Mouse (Mus musculus) embryonic facial prominence, embryonic 11.5 days (tissue): ENCODE measurements around the gene Gm17662. TPM values are rescaled to one million over a fixed set of nuclear protein-coding genes. Genes with fewer than 3 reads are reported as not detected.

Source experiments
- ATAC-seq: fragments of 200-750 bp; cut with Nextera tagmentation; replicated peaks from 2 replicates; pipeline ENCODE4 v1.8.0; 2017; ENCODE audit warnings: low read depth; ENCODE audit not compliant: insufficient number of reproducible peaks, low FRiP score, low TSS enrichment
- DNase-seq: peaks from one replicate; pipeline ENCODE4 v3.0.0-alpha.2; 2015; ENCODE audit warnings: low spot score
- H3K27ac ChIP-seq: fragments of 300-500 bp; sonication (generic); replicated peaks from 2 replicates; pipeline ENCODE4 v1.5.1; 2014; ENCODE audit warnings: mild to moderate bottlenecking, low read depth, low read length, control low read depth
- H3K27me3 ChIP-seq: fragments of 300-500 bp; sonication (generic); 2 replicates; pipeline ENCODE4 v1.6.1; 2014; ENCODE audit warnings: mild to moderate bottlenecking, low read length, moderate library complexity, mixed read lengths; ENCODE audit not compliant: control insufficient read depth, insufficient read depth
- H3K36me3 ChIP-seq: fragments of 300-500 bp; sonication (generic); replicated peaks from 2 replicates; pipeline ENCODE4 v1.6.1; 2014; ENCODE audit warnings: low read depth, mild to moderate bottlenecking, low read length, moderate library complexity, mixed read lengths; ENCODE audit not compliant: control insufficient read depth, insufficient read depth
- H3K4me1 ChIP-seq: fragments of 300-500 bp; sonication (generic); 2 replicates; pipeline ENCODE4 v1.6.1; 2014; ENCODE audit warnings: low read length, mixed read lengths; ENCODE audit not compliant: control insufficient read depth, insufficient read depth
- H3K4me2 ChIP-seq: fragments of 300-500 bp; sonication (generic); 2 replicates; pipeline ENCODE4 v1.6.1; 2014; ENCODE audit warnings: low read depth, mild to moderate bottlenecking, control low read depth, low read length, moderate library complexity
- H3K4me3 ChIP-seq: fragments of 300-500 bp; sonication (generic); 2 replicates; pipeline ENCODE4 v1.5.1; 2014; ENCODE audit warnings: low read depth, low read length, control low read depth
- H3K9ac ChIP-seq: fragments of 300-500 bp; sonication (generic); replicated peaks from 2 replicates; pipeline ENCODE4 v1.6.1; 2014; ENCODE audit warnings: mild to moderate bottlenecking, control low read depth, low read length
- H3K9me3 ChIP-seq: fragments of 300-500 bp; sonication (generic); replicated peaks from 2 replicates; pipeline ENCODE4 v1.6.1; 2016; ENCODE audit warnings: mild to moderate bottlenecking, low read length, inconsistent platforms, mixed read lengths; ENCODE audit not compliant: control insufficient read depth
- WGBS: fragments of 180-500 bp; shearing (Covaris S2); extraction: QIAGEN DNeasy Blood & Tissue Kit; methylation state at CpG from one replicate; pipeline ENCODE4 v1.1.7; 2014; 5-methylcytosine and 5-hydroxymethylcytosine counted together
- polyA plus RNA-seq: library from polyadenylated mRNA; unstranded; fragments of >200 nt; fragmentation: Nextera tagmentation; extraction: Ambion mirVana; gene quantifications from 2 replicates; pipeline ENCODE4 v1.2.1, GENCODE M21; 2014

Gene Gm17662
- polyA plus RNA-seq, result not detected in 2 replicates

GRCm38 (mm10) chr4:104857029-104857428 is at the start of gene Gm17662:
Gm17662 (plus strand) TSS chr4:104857329.
- no peak for ATAC-seq

DNA sequence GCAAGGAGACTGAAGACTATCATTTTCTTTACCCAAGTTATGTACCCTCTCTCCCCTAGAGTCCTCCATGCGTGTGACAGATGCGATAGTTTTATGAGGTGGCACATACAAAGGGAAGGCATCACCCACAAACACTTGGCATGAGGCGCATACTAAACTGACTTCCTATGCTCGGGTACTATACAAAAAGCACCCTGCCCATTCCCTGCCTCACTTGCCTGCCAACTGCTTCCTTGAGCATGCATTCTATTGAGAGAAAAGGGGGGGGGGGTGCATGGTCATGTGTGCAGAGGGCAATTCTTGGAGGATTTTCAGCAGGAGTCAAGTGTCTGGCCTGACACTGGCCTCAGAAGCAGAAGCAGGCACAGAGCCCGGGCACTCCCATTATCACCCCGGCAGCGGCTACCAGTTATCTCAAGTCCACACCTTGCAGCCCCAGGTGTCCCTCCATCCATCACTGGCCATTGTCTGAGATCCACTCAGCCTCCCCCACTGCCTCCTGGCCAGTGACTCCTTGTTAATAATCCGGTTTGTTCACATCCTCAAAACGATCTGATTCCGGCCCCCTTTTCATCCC is 46.3 kb upstream of the Gm17662 start:
- H3K4me2 ChIP-seq, result no peak overlapping the region
- DNase-seq (no peak), ATAC-seq (no peak)
- H3K9me3 ChIP-seq, result no peaks in the 10 kb centered on the region
- WGBS, result 87% methylated on average over 10 of the region's 10 CpGs
- no peaks in the 10 kb centered on the region for H3K36me3 ChIP-seq
- H3K27me3 ChIP-seq, result no peaks in the 10 kb centered on the region
- H3K9ac ChIP-seq, result no peak overlapping the region
- no peaks in the 10 kb centered on the region for H3K4me1 ChIP-seq
- H3K4me3 ChIP-seq, result no peak overlapping the region
- H3K27ac ChIP-seq, result no peak overlapping the region

More at GRCm38 (mm10) chr4:104857029-104857428, at the start of gene Gm17662:
- 81% methylated on average over 1 of the region's 1 CpGs for WGBS
- Histone ChIP-seq H3K36me3 (no peaks in the 10 kb centered on the region), H3K9me3 (no peaks in the 10 kb centered on the region), H3K27me3 (no peaks in the 10 kb centered on the region), H3K27ac (no peak within 1 kb of the TSS), H3K4me1 (no peaks in the 10 kb centered on the region), H3K4me2 (no peak within 1 kb of the TSS), H3K9ac (no peak within 1 kb of the TSS), H3K4me3 (no peak within 1 kb of the TSS)
- no peak for DNase-seq

DNA sequence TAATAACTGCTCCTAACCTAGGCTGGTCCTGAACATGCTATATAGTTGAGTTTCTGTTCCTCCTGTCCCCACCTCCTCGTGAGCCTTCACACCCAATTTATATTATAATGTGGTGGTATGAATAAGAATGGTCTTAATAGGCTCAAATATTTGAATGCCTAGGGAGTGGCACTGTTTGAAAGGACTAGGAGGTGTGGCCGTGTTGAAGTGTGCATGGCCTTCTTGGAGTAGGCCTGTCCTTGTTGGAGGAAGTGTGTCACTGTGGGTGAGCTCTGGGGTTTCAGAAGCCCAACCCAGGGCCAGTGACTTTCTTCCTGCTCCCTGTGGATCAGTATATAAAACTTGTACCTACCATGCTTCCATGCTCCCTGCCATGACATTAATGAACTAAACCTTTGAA is 43.5 kb upstream of the Gm17662 start:
- no peak overlapping the region for H3K4me2 ChIP-seq
- ATAC-seq, result no peak
- H3K9me3 ChIP-seq, result no peaks in the 10 kb centered on the region
- H3K9ac ChIP-seq, result no peak overlapping the region
- no peaks in the 10 kb centered on the region for H3K27me3 ChIP-seq
- no peaks in the 10 kb centered on the region for H3K36me3 ChIP-seq
- no peaks in the 10 kb centered on the region for H3K4me1 ChIP-seq
- no peak overlapping the region for H3K27ac ChIP-seq
- no peak overlapping the region for H3K4me3 ChIP-seq
- no peak for DNase-seq
- 81% methylated on average over 2 of the region's 2 CpGs for WGBS

- H3K9me3 ChIP-seq, result no peaks in the 10 kb centered on the region
- H3K9ac ChIP-seq, result no peak overlapping the region
- no peak for DNase-seq
- H3K27me3 ChIP-seq, result no peaks in the 10 kb centered on the region
- no peak for ATAC-seq
- H3K4me1 ChIP-seq, result no peaks in the 10 kb centered on the region
- no peaks in the 10 kb centered on the region for H3K36me3 ChIP-seq
- 90% methylated on average over 4 of the region's 4 CpGs for WGBS
- H3K4me2 ChIP-seq, result no peak overlapping the region
- no peak overlapping the region for H3K4me3 ChIP-seq
- no peak overlapping the region for H3K27ac ChIP-seq
Measured at GRCm38 (mm10) chr4:104816519-104817232, 40.5 kb upstream of the Gm17662 start.

GRCm38 (mm10) chr4:104817509-104817908 is 39.6 kb upstream of the Gm17662 start:
- H3K4me2 ChIP-seq, result no peak overlapping the region
- no peak overlapping the region for H3K4me3 ChIP-seq
- 60% methylated on average over 2 of the region's 2 CpGs for WGBS
- DNase-seq (no peak), ATAC-seq (no peak)
- H3K4me1 ChIP-seq, result no peaks in the 10 kb centered on the region
- H3K27me3 ChIP-seq, result no peaks in the 10 kb centered on the region
- no peaks in the 10 kb centered on the region for H3K36me3 ChIP-seq
- H3K9me3 ChIP-seq, result no peaks in the 10 kb centered on the region
- H3K9ac ChIP-seq, result no peak overlapping the region
- H3K27ac ChIP-seq, result no peak overlapping the region

GRCm38 (mm10) chr4:104818986-104819385 is 38.1 kb upstream of the Gm17662 start:
- Histone ChIP-seq H3K27ac (no peak overlapping the region), H3K9me3 (no peaks in the 10 kb centered on the region), H3K36me3 (no peaks in the 10 kb centered on the region), H3K9ac (no peak overlapping the region), H3K4me3 (no peak overlapping the region), H3K4me1 (no peaks in the 10 kb centered on the region), H3K27me3 (no peaks in the 10 kb centered on the region), H3K4me2 (no peak overlapping the region)
- ATAC-seq (no peak), DNase-seq (no peak)
- WGBS, result 37% methylated on average over 4 of the region's 4 CpGs

DNA sequence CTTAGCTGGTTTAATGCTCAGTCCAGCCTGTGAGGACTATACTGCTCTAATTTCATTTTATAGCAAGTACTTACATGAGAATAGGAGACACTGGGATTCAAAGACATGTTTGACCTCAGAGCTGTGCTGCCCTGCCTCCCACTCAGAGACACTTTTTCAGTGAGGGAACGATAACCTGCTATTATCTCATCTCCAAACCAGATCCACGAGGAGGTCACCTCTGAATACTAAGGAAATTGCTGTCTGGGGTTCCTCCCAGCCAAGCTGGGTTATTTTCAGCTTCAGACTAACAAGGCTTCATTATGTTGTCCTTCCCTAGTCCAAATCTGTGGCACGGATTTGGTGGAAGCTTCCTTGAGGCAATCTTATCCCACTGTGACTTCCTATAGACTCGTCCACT is 37.2 kb upstream of the Gm17662 start:
- Histone ChIP-seq H3K4me3 (no peak overlapping the region), H3K27me3 (no peaks in the 10 kb centered on the region), H3K4me1 (no peaks in the 10 kb centered on the region), H3K9ac (no peak overlapping the region), H3K27ac (no peak overlapping the region), H3K36me3 (no peaks in the 10 kb centered on the region), H3K9me3 (no peaks in the 10 kb centered on the region), H3K4me2 (no peak overlapping the region)
- DNase-seq (no peak), ATAC-seq (no peak)
- 38% methylated on average over 4 of the region's 4 CpGs for WGBS

GRCm38 (mm10) chr4:104823597-104824101 is 33.5 kb upstream of the Gm17662 start:
- H3K27ac ChIP-seq, result no peak overlapping the region
- ATAC-seq (no peak), DNase-seq (no peak)
- H3K27me3 ChIP-seq, result no peaks in the 10 kb centered on the region
- no peaks in the 10 kb centered on the region for H3K4me1 ChIP-seq
- H3K4me2 ChIP-seq, result no peak overlapping the region
- H3K9ac ChIP-seq, result no peak overlapping the region
- H3K36me3 ChIP-seq, result no peaks in the 10 kb centered on the region
- no peak overlapping the region for H3K4me3 ChIP-seq
- H3K9me3 ChIP-seq, result no peaks in the 10 kb centered on the region
- 69% methylated on average over 4 of the region's 4 CpGs for WGBS
